Mouse (Mus musculus) bone marrow, adult 2 months (tissue): ENCODE measurements around the gene Nop9.

Experiments
- CTCF ChIP-seq: fragments of 200-500 bp; IDR thresholded peaks from 2 replicates; pipeline ENCODE4 v1.5.1; 2011; ENCODE audit warnings: low read length, control low read depth; ENCODE audit not compliant: control insufficient read depth, insufficient read depth
- POLR2A ChIP-seq: fragments of 200-500 bp; IDR thresholded peaks from 2 replicates; pipeline ENCODE4 v1.6.1; 2011; ENCODE audit warnings: low read depth, mild to moderate bottlenecking, control low read depth, low read length, borderline replicate concordance; ENCODE audit not compliant: control insufficient read depth

GRCm38 (mm10) chr14:55711786-55712185 is 33.7 kb upstream of the Nop9 start:
- TF ChIP-seq CTCF: no peak
- TF ChIP-seq POLR2A: no peak
